Mouse (Mus musculus) megakaryocyte, embryonic 14.5 days (primary cell): Measurements from ENCODE around the gene Meis2. TPM values are rescaled to one million over a fixed set of nuclear protein-coding genes. Genes with fewer than 3 reads are reported as not detected.

ENCODE experiments used
- H3K27me3 ChIP-seq: replicated peaks from 2 replicates; pipeline ENCODE3; 2012; ENCODE audit warnings: inconsistent platforms
- H3K36me3 ChIP-seq: replicated peaks from 2 replicates; pipeline ENCODE3; 2012; ENCODE audit warnings: low read length, inconsistent platforms, mixed read lengths
- H3K4me1 ChIP-seq: 2 replicates; pipeline ENCODE4 v1.6.1; 2012; ENCODE audit warnings: inconsistent platforms
- H3K4me3 ChIP-seq: replicated peaks from 2 replicates; pipeline ENCODE3; 2012; ENCODE audit warnings: moderate library complexity, mild to moderate bottlenecking, inconsistent platforms
- H3K9me3 ChIP-seq: 2 replicates; pipeline ENCODE4 v1.6.1; 2012; ENCODE audit warnings: inconsistent platforms
- FLI1 ChIP-seq: IDR thresholded peaks from 2 replicates; pipeline ENCODE4 v1.6.1; 2012; ENCODE audit warnings: low read length, inconsistent platforms, mixed read lengths
- GATA1 ChIP-seq: IDR thresholded peaks from 3 replicates; pipeline ENCODE4 v1.6.1; 2012; ENCODE audit warnings: mixed read lengths, low read length, inconsistent platforms, borderline replicate concordance
- polyA plus RNA-seq: library from polyadenylated mRNA; stranded (reverse); fragments of >175 nt; gene quantifications from 2 replicates; pipeline ENCODE4 v1.2.3, GENCODE M21; 2012; ENCODE audit warnings: low replicate concordance; ENCODE audit not compliant: insufficient read depth

Gene Meis2
- polyA plus RNA-seq, 1 experiment, result not detected

- Histone ChIP-seq H3K9me3 (peaks cover 5% of the 10 kb centered on the region; the same call in 1 of the 2 replicates), H3K4me1 (no peaks in the 10 kb centered on the region)
These were observed 127.3 kb downstream of the Meis2 start for GRCm38 (mm10) chr2:115938296-115938695.

GRCm38 (mm10) chr2:115937896-115938295 lies 127.7 kb downstream of the Meis2 start:
- Histone ChIP-seq H3K9me3 (peaks cover 5% of the 10 kb centered on the region; the same call in 1 of the 2 replicates), H3K36me3 (no peaks in the 10 kb centered on the region), H3K4me1 (no peaks in the 10 kb centered on the region), H3K27me3 (no peaks in the 10 kb centered on the region), H3K4me3 (no peak overlapping the region)
- TF ChIP-seq GATA1, result no peak
- no peak for TF ChIP-seq FLI1

More at GRCm38 (mm10) chr2:115938296-115938695, 127.3 kb downstream of the Meis2 start:
- Histone ChIP-seq H3K27me3 (no peaks in the 10 kb centered on the region), H3K4me3 (no peak overlapping the region), H3K36me3 (no peaks in the 10 kb centered on the region)
- no peak for TF ChIP-seq FLI1
- TF ChIP-seq GATA1, result no peak

- H3K4me1 ChIP-seq, result no peaks in the 10 kb centered on the region
These were observed 128.9 kb downstream of the Meis2 start for GRCm38 (mm10) chr2:115936786-115937185.

GRCm38 (mm10) chr2:115934299-115934698 lies 131.3 kb downstream of the Meis2 start:
- TF ChIP-seq GATA1 (no peak), FLI1 (no peak)
- no peaks in the 10 kb centered on the region for H3K36me3 ChIP-seq
- H3K4me1 ChIP-seq, result no peaks in the 10 kb centered on the region
- H3K9me3 ChIP-seq, result peaks cover 5% of the 10 kb centered on the region; the same call in 1 of the 2 replicates
- no peaks in the 10 kb centered on the region for H3K27me3 ChIP-seq
- no peak overlapping the region for H3K4me3 ChIP-seq

More at GRCm38 (mm10) chr2:115936786-115937185, 128.9 kb downstream of the Meis2 start:
- Histone ChIP-seq H3K27me3 (no peaks in the 10 kb centered on the region), H3K4me3 (no peak overlapping the region), H3K9me3 (peaks cover 5% of the 10 kb centered on the region; the same call in 1 of the 2 replicates), H3K36me3 (no peaks in the 10 kb centered on the region)
- TF ChIP-seq FLI1 (no peak), GATA1 (no peak)

GRCm38 (mm10) chr2:115933259-115933658 lies 132.4 kb downstream of the Meis2 start:
- TF ChIP-seq GATA1, result no peak
- no peak for TF ChIP-seq FLI1
- no peaks in the 10 kb centered on the region for H3K9me3 ChIP-seq
- no peaks in the 10 kb centered on the region for H3K4me1 ChIP-seq
- no peaks in the 10 kb centered on the region for H3K36me3 ChIP-seq
- H3K27me3 ChIP-seq, result no peaks in the 10 kb centered on the region
- H3K4me3 ChIP-seq, result no peak overlapping the region

- no peaks in the 10 kb centered on the region for H3K4me1 ChIP-seq
- no peaks in the 10 kb centered on the region for H3K27me3 ChIP-seq
- H3K36me3 ChIP-seq, result no peaks in the 10 kb centered on the region
- no peaks in the 10 kb centered on the region for H3K9me3 ChIP-seq
- H3K4me3 ChIP-seq, result no peak overlapping the region
- no peak for TF ChIP-seq GATA1
- TF ChIP-seq FLI1, result no peak
These were observed 139.9 kb downstream of the Meis2 start for GRCm38 (mm10) chr2:115925744-115926143.

- Histone ChIP-seq H3K4me3 (no peak overlapping the region), H3K27me3 (no peaks in the 10 kb centered on the region)
- TF ChIP-seq GATA1, result no peak
- TF ChIP-seq FLI1, result no peak
These were observed 141.2 kb downstream of the Meis2 start for GRCm38 (mm10) chr2:115924472-115924871.

GRCm38 (mm10) chr2:115923247-115923646 lies 142.4 kb downstream of the Meis2 start:
- Histone ChIP-seq H3K27me3 (no peaks in the 10 kb centered on the region), H3K9me3 (no peaks in the 10 kb centered on the region), H3K4me3 (no peak overlapping the region), H3K4me1 (no peaks in the 10 kb centered on the region), H3K36me3 (no peaks in the 10 kb centered on the region)
- TF ChIP-seq FLI1 (no peak), GATA1 (no peak)

More at GRCm38 (mm10) chr2:115924472-115924871, 141.2 kb downstream of the Meis2 start:
- no peaks in the 10 kb centered on the region for H3K36me3 ChIP-seq
- H3K9me3 ChIP-seq, result no peaks in the 10 kb centered on the region
- H3K4me1 ChIP-seq, result no peaks in the 10 kb centered on the region

GRCm38 (mm10) chr2:115921687-115922086 lies 144.0 kb downstream of the Meis2 start:
- Histone ChIP-seq H3K27me3 (no peaks in the 10 kb centered on the region), H3K4me3 (no peak overlapping the region), H3K4me1 (no peaks in the 10 kb centered on the region), H3K9me3 (no peaks in the 10 kb centered on the region), H3K36me3 (no peaks in the 10 kb centered on the region)
- TF ChIP-seq FLI1 (no peak), GATA1 (no peak)

- no peak overlapping the region for H3K4me3 ChIP-seq
- TF ChIP-seq GATA1 (no peak), FLI1 (no peak)
These were observed 145.2 kb downstream of the Meis2 start for GRCm38 (mm10) chr2:115920336-115920951.

More at GRCm38 (mm10) chr2:115920336-115920951, 145.2 kb downstream of the Meis2 start:
- Histone ChIP-seq H3K9me3 (no peaks in the 10 kb centered on the region), H3K27me3 (no peaks in the 10 kb centered on the region), H3K4me1 (no peaks in the 10 kb centered on the region), H3K36me3 (no peaks in the 10 kb centered on the region)
